Mouse (Mus musculus): ENCODE measurements at regions not wholly inside any gene's neighbourhood (a gene's known extent, or its start where the extent isn't known, plus 50 kb on each side); places are given as distances from the start of the nearest gene placed in this dataset.

GRCm38 (mm10) chr2:45785684-45786083 is 668.5 kb upstream of the Zeb2 start:
- no peak for ATAC-seq (replicated peaks; ENCODE audit: low read depth, poor library complexity, severe bottlenecking)

- no peak for ATAC-seq (replicated peaks; ENCODE audit: low read depth, poor library complexity, severe bottlenecking)
These were observed 666.6 kb upstream of the Zeb2 start for GRCm38 (mm10) chr2:45783634-45784412.

GRCm38 (mm10) chr2:45777466-45777865 is 660.3 kb upstream of the Zeb2 start:
- ATAC-seq (replicated peaks; ENCODE audit: low read depth, poor library complexity, severe bottlenecking) = no peak

- ATAC-seq (replicated peaks; ENCODE audit: low read depth, poor library complexity, severe bottlenecking) = no peak
These were observed 659.4 kb upstream of the Zeb2 start for GRCm38 (mm10) chr2:45776485-45777135.

- ATAC-seq (replicated peaks; ENCODE audit: low read depth, poor library complexity, severe bottlenecking) = no peak
These were observed 658.5 kb upstream of the Zeb2 start for GRCm38 (mm10) chr2:45775691-45776090.

- ATAC-seq (replicated peaks; ENCODE audit: low read depth, poor library complexity, severe bottlenecking) = no peak
These were observed 657.2 kb upstream of the Zeb2 start for GRCm38 (mm10) chr2:45774416-45774815.

- ATAC-seq (replicated peaks; ENCODE audit: low read depth, poor library complexity, severe bottlenecking) = no peak
These were observed 640.0 kb upstream of the Zeb2 start for GRCm38 (mm10) chr2:45757176-45757575.

GRCm38 (mm10) chr2:45756395-45756794 is 639.2 kb upstream of the Zeb2 start:
- ATAC-seq (replicated peaks; ENCODE audit: low read depth, poor library complexity, severe bottlenecking) = no peak

GRCm38 (mm10) chr2:45751746-45752145 is 634.6 kb upstream of the Zeb2 start:
- no peak for ATAC-seq (replicated peaks; ENCODE audit: low read depth, poor library complexity, severe bottlenecking)

- no peak for ATAC-seq (replicated peaks; ENCODE audit: low read depth, poor library complexity, severe bottlenecking)
These were observed 632.2 kb upstream of the Zeb2 start for GRCm38 (mm10) chr2:45749379-45749778.

- no peak for ATAC-seq (replicated peaks; ENCODE audit: low read depth, poor library complexity, severe bottlenecking)
These were observed 630.4 kb upstream of the Zeb2 start for GRCm38 (mm10) chr2:45747263-45748236.

- ATAC-seq (replicated peaks; ENCODE audit: low read depth, poor library complexity, severe bottlenecking) = no peak
These were observed 629.4 kb upstream of the Zeb2 start for GRCm38 (mm10) chr2:45746606-45747005.

GRCm38 (mm10) chr2:45736278-45736677 is 619.1 kb upstream of the Zeb2 start:
- ATAC-seq (replicated peaks; ENCODE audit: low read depth, poor library complexity, severe bottlenecking) = no peak

GRCm38 (mm10) chr2:45713997-45714396 is 596.8 kb upstream of the Zeb2 start:
- no peak for ATAC-seq (replicated peaks; ENCODE audit: low read depth, poor library complexity, severe bottlenecking)

- no peak for ATAC-seq (replicated peaks; ENCODE audit: low read depth, poor library complexity, severe bottlenecking)
These were observed 589.8 kb upstream of the Zeb2 start for GRCm38 (mm10) chr2:45707026-45707425.

GRCm38 (mm10) chr2:45702511-45702910 is 585.3 kb upstream of the Zeb2 start:
- no peak for ATAC-seq (replicated peaks; ENCODE audit: low read depth, poor library complexity, severe bottlenecking)

- ATAC-seq (replicated peaks; ENCODE audit: low read depth, poor library complexity, severe bottlenecking) = no peak
These were observed 583.4 kb upstream of the Zeb2 start for GRCm38 (mm10) chr2:45700578-45700977.

- no peak for ATAC-seq (replicated peaks; ENCODE audit: low read depth, poor library complexity, severe bottlenecking)
These were observed 576.3 kb upstream of the Zeb2 start for GRCm38 (mm10) chr2:45693291-45694020.

GRCm38 (mm10) chr2:45692819-45693218 is 575.6 kb upstream of the Zeb2 start:
- peak; percentile 85 for ATAC-seq (replicated peaks; ENCODE audit: low read depth, poor library complexity, severe bottlenecking)

GRCm38 (mm10) chr2:45688996-45689395 is 571.8 kb upstream of the Zeb2 start:
- no peak for ATAC-seq (replicated peaks; ENCODE audit: low read depth, poor library complexity, severe bottlenecking)

Measured in common myeloid progenitor, adult 5-6 weeks (primary cell).